Mouse (Mus musculus) G1E (cell line): Measurements from ENCODE around the gene B4galt5. TPM values are rescaled to one million over a fixed set of nuclear protein-coding genes. Genes with fewer than 3 reads are reported as not detected.

Experiments
- ATAC-seq: 2 replicates; pipeline ENCODE4 v1.8.0; 2016; ENCODE audit warnings: mild to moderate bottlenecking; ENCODE audit not compliant: insufficient number of reproducible peaks, poor library complexity, low FRiP score, severe bottlenecking; ENCODE audit errors: extremely low read depth
- DNase-seq: peaks from one replicate; pipeline ENCODE4 v3.0.0; 2012; ENCODE audit warnings: low spot score
- H3K27me3 ChIP-seq: 2 replicates; pipeline ENCODE4 v1.6.1; 2012; ENCODE audit warnings: mild to moderate bottlenecking, low read length, inconsistent platforms; ENCODE audit not compliant: insufficient read depth
- H3K36me3 ChIP-seq: replicated peaks from 2 replicates; pipeline ENCODE3; 2012; ENCODE audit warnings: mild to moderate bottlenecking, inconsistent platforms
- H3K4me1 ChIP-seq: 2 replicates; pipeline ENCODE4 v1.6.1; 2012; ENCODE audit warnings: low read depth, low read length, inconsistent platforms, mixed read lengths; ENCODE audit not compliant: insufficient read depth
- H3K4me3 ChIP-seq: 2 replicates; pipeline ENCODE4 v1.5.1; 2012; ENCODE audit warnings: low read depth, mild to moderate bottlenecking, inconsistent platforms, low read length, moderate library complexity, mixed read lengths
- H3K9me3 ChIP-seq: replicated peaks from 2 replicates; pipeline ENCODE4 v1.6.1; 2012; ENCODE audit warnings: inconsistent platforms
- CTCF ChIP-seq: IDR thresholded peaks from 2 replicates; pipeline ENCODE4 v1.5.1; 2012; ENCODE audit warnings: low read depth, low read length, inconsistent platforms, mixed read lengths
- GATA1 ChIP-seq: IDR thresholded peaks from 2 replicates; pipeline ENCODE4 v1.6.1; 2012; ENCODE audit warnings: borderline replicate concordance, low read length, inconsistent platforms, mixed read lengths
- GATA2 ChIP-seq: IDR thresholded peaks from 2 replicates; pipeline ENCODE4 v1.6.1; 2012; ENCODE audit warnings: low read depth, low read length, inconsistent platforms, borderline replicate concordance
- POLR2AphosphoS5 ChIP-seq: IDR thresholded peaks from 2 replicates; pipeline ENCODE4 v1.6.1; 2012; ENCODE audit warnings: low read depth, low read length, inconsistent platforms; ENCODE audit not compliant: insufficient replicate concordance
- TAL1 ChIP-seq: conservative IDR thresholded peaks from 2 replicates; pipeline ENCODE4 v1.6.1; 2012; ENCODE audit warnings: low read depth, low read length, inconsistent platforms, mixed read lengths
- polyA plus RNA-seq: library from polyadenylated mRNA; stranded (reverse); fragments of >175 nt; gene quantifications from 2 replicates; pipeline ENCODE4 v1.2.3, GENCODE M21; 2012
- total RNA-seq, 2 experiments: library from RNA; stranded (forward) in 1 of 2; stranded (reverse) in 1 of 2; fragments of 200-1000 nt in 1 of 2; fragments of >200 nt in 1 of 2; fragmentation: Nextera tagmentation in 1 of 2; gene quantifications; 2 replicates each; pipeline ENCODE4 v1.2.3; 2014 to 2017

B4galt5 gene
- total and polyA plus RNA-seq, 3 experiments: 0.23 to 0.61 (median 0.44) TPM

DNA sequence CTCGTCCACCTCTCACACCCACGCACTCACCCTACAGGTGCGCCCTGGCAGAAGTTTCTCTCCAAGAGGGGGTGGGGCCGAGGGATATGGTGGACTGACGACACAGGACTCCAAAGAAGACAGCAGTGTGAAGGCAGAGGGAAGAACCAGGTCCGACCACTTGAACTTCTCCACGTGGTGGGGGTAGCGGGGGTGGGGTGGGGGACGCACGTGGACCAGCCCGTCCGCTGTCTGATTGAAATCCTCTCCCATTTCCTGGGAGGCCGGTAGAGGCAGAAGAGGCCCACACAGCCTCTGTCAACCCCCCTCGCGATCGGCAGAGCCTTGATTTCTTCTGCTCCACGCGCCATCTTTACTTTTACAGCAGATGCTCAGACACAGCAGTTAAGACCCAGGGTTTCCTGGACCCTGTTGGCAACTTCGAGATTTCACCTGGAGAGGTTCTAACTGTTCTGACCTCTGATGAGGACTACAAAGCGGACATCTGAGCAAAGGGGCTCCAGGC lies 18.8 kb upstream of the B4galt5 start:
- no peak for ATAC-seq
- no peak for DNase-seq

GRCm38 (mm10) chr2:167367325-167367724 lies 18.3 kb upstream of the B4galt5 start:
- H3K4me1 ChIP-seq: no peaks in the 10 kb centered on the region
- TF ChIP-seq GATA2 (no peak), POLR2AphosphoS5 (no peak), TAL1 (no peak), CTCF (no peak), GATA1 (no peak)
- peaks cover 5% of the 10 kb centered on the region; the same call in 1 of the 2 replicates for H3K27me3 ChIP-seq
- H3K36me3 ChIP-seq: no peaks in the 10 kb centered on the region
- DNase-seq: no peak
- peaks cover 4% of the 10 kb centered on the region for H3K9me3 ChIP-seq
- H3K4me3 ChIP-seq: no peak overlapping the region
- no peak for ATAC-seq

More for the DNA sequence above, 18.8 kb upstream of the B4galt5 start:
- Histone ChIP-seq H3K4me1 (no peaks in the 10 kb centered on the region), H3K4me3 (no peak overlapping the region), H3K9me3 (peaks cover 4% of the 10 kb centered on the region), H3K36me3 (no peaks in the 10 kb centered on the region), H3K27me3 (peaks cover 4% of the 10 kb centered on the region; the same call in 1 of the 2 replicates)
- TF ChIP-seq POLR2AphosphoS5: no peak

- ATAC-seq: no peak
- H3K9me3 ChIP-seq: peaks cover 4% of the 10 kb centered on the region
- no peak overlapping the region for H3K4me3 ChIP-seq
- H3K36me3 ChIP-seq: no peaks in the 10 kb centered on the region
- H3K4me1 ChIP-seq: no peaks in the 10 kb centered on the region
- DNase-seq: no peak
- TF ChIP-seq TAL1: no peak
- H3K27me3 ChIP-seq: peaks cover 7% of the 10 kb centered on the region; the same call in 1 of the 2 replicates
Observed at GRCm38 (mm10) chr2:167365063-167365462, 16.1 kb upstream of the B4galt5 start.

GRCm38 (mm10) chr2:167363272-167364045 lies 14.5 kb upstream of the B4galt5 start:
- H3K36me3 ChIP-seq: no peaks in the 10 kb centered on the region
- H3K4me1 ChIP-seq: no peaks in the 10 kb centered on the region
- TF ChIP-seq TAL1 (no peak), CTCF (no peak), GATA1 (no peak), GATA2 (no peak), POLR2AphosphoS5 (no peak)
- no peak for DNase-seq
- peaks cover 4% of the 10 kb centered on the region for H3K9me3 ChIP-seq
- peaks cover 12% of the 10 kb centered on the region; the same call in 1 of the 2 replicates for H3K27me3 ChIP-seq
- H3K4me3 ChIP-seq: no peak overlapping the region
- no peak for ATAC-seq

GRCm38 (mm10) chr2:167358499-167358898 lies 9.5 kb upstream of the B4galt5 start:
- H3K4me3 ChIP-seq: no peak overlapping the region
- no peak for ATAC-seq
- DNase-seq: no peak
- no peak for TF ChIP-seq GATA2
- TF ChIP-seq GATA1: no peak
- no peak for TF ChIP-seq TAL1
- TF ChIP-seq CTCF: no peak
- TF ChIP-seq POLR2AphosphoS5: no peak
- no peaks in the 10 kb centered on the region for H3K9me3 ChIP-seq
- no peaks in the 10 kb centered on the region for H3K36me3 ChIP-seq
- H3K27me3 ChIP-seq: peaks cover 9% of the 10 kb centered on the region; the same call in 1 of the 2 replicates
- no peaks in the 10 kb centered on the region for H3K4me1 ChIP-seq

- H3K36me3 ChIP-seq: no peaks in the 10 kb centered on the region
- H3K4me3 ChIP-seq: no peak overlapping the region
- TF ChIP-seq GATA1: no peak
- no peak for TF ChIP-seq TAL1
- TF ChIP-seq POLR2AphosphoS5: no peak
- TF ChIP-seq CTCF: no peak
- no peak for TF ChIP-seq GATA2
- ATAC-seq (no peak), DNase-seq (no peak)
- H3K27me3 ChIP-seq: peaks cover 13% of the 10 kb centered on the region
- H3K9me3 ChIP-seq: no peaks in the 10 kb centered on the region
- H3K4me1 ChIP-seq: no peaks in the 10 kb centered on the region
Observed at GRCm38 (mm10) chr2:167356885-167357284, 7.9 kb upstream of the B4galt5 start.

GRCm38 (mm10) chr2:167354611-167355165 lies 5.7 kb upstream of the B4galt5 start:
- peaks cover 19% of the 10 kb centered on the region for H3K27me3 ChIP-seq
- no peak for ATAC-seq
- TF ChIP-seq GATA2 (no peak), CTCF (no peak), GATA1 (no peak), TAL1 (no peak), POLR2AphosphoS5 (no peak)
- peaks cover under 1% of the 10 kb centered on the region; the same call in 1 of the 2 replicates for H3K4me1 ChIP-seq
- no peaks in the 10 kb centered on the region for H3K36me3 ChIP-seq
- no peak overlapping the region for H3K4me3 ChIP-seq
- no peaks in the 10 kb centered on the region for H3K9me3 ChIP-seq
- DNase-seq: no peak
